Mouse (Mus musculus): ENCODE results near the gene Lin7b.
A peak's percentile ranks its signal among the peaks of the same experiment; 100 is the strongest.
"Not testable (repeated sequence)": the region's sequence is repeated elsewhere in the genome, so short reads cannot be mapped to it uniquely, and the experiment has no call there.

Gene Lin7b

DNA sequence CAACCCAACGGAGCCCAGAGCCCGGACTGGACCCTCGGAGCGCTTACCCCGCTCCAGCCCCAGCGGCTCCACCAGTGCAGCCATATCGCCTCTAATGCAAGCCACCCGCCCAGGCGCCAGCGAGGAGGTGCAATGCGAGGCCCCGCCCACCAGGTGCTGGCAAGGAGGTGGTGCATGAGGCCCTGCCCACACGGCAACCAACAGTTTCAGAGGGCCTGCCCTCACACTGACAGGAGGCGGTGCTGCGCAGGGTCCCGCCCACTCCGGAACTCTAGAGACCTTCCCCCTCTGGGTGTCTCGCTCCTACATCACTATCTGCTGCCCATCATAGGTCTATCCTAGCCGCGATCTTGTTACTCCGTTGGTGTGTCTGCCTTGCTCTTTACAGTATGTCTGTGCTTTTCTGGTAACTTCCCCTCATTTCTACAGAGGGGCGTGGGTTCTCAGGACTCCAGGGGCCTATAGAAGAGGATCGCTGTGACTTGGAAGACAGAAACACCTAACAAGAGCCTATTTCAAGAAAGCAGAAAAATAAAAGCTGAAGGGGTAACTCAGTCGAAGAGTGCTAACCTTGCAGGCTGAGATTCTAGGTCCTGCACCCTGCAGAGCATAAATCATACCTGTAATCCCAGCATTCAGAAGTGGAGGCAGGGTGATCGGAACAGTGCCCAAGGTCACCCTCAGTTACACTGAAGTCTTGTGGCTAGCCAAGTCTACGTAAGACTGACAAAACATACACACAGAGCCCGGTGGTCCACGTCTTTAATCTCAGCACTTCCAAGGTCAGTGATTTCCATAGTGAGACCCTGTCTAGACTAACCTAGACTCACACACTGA, at the start of gene Lin7b:
Gene Lin7b (minus strand): TSS at position 109 of the 837 bp plus-strand sequence.
- peak; percentile 91 for DNase-seq (ENCODE audit: extremely low spot score)

DNA sequence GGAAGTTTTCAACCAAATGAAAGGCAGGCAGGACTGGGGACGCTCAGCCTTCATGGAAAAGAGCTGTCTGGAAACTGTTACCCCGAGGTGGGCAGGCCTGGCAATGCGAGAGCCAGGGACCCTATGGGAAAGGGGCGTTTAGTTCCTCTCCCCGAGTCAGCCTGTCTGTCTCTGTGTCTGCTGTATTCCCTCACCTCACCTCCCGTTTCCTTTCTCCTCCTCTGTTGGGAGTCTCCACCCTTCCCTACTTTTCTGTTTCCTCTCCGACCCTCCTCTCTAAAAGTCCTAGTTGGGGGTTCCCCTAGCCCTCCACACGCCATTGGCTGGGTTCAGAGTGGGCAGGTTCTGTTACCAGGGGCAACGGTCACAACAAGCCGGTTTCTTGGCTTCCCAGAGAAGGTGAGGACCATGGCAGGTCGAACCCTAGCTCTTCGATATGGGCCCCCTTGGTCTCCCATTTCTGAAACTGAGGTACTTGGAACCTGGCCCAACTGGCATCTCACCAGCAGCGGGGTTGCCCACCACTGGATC, 47.6 kb upstream of the Lin7b start:
- DNase-seq (ENCODE audit: extremely low spot score): no peak

DNA sequence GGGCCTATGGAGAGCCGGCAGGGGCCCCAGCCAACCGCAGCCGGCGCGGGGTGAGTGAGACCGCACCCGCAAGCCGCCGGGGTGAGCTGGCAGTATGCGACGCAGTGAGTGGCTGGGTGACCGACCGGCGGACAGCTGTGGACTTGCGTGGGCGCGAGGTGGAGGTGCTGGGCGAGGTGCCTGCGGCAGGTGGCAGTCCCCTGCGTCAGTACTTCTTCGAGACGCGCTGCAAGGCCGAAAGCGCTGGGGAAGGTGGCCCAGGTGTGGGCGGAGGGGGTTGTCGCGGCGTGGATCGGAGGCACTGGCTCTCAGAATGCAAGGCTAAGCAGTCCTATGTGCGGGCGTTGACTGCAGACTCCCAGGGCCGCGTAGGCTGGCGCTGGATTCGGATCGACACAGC, 45.3 kb upstream of the Lin7b start:
- DNase-seq (ENCODE audit: extremely low spot score): no peak

DNA sequence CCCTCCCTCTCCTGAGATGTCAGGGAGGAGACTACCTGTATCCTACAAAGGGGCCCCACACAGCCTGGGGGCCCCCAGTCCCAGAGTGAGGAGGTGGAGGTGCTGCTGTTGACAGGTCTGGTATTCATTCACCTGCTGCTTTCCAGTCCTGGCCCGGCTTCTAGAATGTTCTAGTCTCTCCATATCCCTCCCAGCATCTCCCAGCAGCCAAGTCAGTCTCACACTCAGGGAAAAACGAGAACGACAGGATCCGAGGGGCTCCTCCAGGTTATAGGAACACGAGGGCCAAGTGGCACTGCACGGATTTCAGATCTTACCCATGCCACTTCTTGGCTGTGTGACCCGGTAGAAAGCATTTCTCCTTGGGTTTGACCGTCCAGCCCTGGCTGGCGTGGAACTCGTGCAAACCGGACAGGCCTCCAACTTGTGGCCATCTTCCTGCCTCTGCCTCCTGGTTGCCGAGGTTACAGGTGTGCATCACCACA, 44.4 kb upstream of the Lin7b start:
- no peak for DNase-seq (ENCODE audit: extremely low spot score)

DNA sequence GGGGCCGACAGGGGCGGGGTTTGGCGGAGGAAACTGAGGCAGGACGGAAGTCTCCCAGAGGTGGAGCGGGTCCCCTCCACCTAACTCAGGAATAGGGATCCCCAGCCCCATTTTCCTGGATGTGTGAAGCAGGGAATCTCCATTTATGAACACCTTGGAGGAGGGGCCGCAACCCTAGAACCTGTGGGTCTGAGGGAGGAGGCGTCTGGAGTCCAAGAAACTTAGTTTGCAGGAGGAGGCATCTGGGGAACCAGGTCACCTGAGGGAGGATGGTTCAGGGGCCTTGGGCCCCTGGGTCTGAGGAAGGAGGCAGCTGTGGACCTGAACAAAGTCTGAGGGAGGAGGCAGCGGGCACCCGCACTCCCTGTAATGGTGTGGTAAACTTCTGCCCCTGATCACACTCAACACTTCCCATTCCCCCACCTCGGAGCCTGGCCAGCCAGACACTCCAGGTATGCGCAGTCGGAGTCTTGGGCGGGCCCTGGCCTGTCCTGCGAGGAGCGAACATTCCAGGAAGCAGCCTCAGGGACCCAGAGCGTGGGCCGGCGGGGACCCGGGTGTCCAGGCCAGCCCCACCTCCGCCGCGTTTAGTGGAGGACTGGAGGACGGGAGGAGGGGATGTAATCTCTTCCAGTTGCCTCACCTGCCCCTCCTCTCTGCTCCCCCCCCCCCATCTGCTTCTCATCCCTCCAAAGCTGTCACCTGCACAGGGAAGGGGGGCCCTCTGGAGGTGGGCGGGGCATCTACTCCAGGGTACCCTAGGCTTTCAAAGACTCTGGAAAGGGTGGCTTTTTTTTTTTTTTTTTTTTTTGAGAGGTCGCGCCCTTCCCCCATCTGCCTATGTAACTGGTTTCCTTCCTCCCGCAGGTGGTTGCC, 43.7 kb upstream of the Lin7b start:
- DNase-seq (ENCODE audit: extremely low spot score): peak; percentile 33

DNA sequence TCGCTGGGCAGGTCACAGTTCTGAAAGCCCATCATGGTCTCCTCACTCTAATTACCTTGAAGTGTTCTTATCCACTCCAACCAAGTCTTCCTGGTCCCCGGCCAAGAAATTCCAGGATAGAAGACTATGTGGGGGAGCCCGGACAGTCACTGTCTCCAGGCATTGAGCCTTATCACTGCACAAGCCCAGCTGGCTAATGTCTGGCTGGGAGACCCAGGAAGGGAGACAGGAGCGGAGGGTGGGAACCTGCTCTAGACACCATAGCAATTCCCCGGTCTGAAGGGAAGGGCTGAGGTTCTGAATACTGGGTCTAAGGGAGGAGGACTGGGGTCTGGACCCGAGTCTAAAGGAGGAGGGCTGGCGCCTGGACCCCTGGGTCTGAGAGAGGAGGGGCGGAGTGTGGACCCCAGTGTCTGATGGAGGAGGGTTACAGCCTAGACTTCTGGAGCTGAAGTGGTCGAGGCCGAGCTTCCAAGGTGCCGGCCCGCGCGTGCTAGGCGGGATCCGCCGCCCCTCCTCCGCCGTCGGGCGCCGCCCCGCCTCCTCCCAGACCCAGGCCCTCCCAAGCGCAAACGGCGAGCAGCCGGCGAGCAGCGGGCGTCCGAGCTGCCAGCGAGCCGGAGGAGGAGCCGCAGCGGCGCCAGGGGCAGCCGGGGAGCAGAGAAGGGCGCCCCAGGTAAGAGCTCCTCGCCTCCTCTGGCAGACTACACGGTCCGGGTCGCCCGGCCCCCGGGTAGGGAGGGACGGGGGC, 42.9 kb upstream of the Lin7b start, which contains the start of gene Ntf5:
Gene Ntf5 (plus strand): TSS at position 583 of the 751 bp plus-strand sequence.
- peak; percentile 51 for DNase-seq (ENCODE audit: extremely low spot score)

DNA sequence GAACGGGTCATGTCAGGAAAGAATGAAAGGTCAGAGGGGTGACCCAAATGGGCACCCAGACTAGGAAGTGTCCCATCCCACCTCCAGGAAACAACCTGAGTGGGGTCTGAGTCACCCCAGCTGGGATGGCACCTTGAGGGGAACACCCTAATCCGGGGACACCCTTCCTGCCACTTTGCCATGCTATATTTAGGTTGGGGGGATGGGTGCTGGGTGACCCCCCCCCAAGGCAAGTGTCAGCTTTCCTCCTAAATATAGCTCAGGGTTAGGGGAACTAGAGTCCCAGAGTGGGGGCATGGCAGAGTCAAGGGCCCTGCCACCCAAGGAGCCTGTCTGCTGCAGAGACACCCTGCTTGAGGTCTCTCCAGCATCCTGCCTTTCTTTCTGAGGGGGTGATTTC, 42.0 kb upstream of the Lin7b start:
- DNase-seq (ENCODE audit: extremely low spot score): no peak

DNA sequence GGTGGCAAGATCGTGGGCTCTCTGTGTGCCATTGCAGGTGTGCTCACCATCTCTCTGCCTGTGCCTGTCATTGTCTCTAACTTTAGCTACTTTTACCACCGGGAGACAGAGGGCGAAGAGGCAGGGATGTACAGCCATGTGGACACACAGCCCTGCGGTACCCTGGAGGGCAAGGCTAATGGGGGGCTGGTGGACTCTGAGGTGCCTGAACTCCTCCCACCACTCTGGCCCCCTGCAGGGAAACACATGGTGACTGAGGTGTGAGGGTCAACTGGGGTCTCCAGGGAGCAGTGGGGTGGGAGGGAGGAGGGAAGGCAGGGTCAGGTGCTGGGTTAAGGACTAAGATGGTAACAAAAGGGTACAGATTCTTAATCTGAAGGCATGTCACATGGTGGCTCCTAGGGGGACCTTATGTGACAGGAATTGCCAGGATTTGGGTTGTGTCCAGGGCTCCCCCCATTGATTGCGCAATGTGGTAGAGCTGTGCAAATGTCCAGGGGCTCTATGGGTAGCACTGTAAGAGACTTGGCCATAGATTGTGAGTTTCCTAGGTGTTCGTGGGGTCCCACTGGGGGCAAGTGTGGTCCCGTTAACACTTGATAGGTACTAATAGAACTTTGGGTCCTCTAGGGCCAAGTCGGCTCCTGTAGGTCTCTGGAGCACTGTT, 39.2 kb upstream of the Lin7b start:
- no peak for DNase-seq (ENCODE audit: extremely low spot score)

DNA sequence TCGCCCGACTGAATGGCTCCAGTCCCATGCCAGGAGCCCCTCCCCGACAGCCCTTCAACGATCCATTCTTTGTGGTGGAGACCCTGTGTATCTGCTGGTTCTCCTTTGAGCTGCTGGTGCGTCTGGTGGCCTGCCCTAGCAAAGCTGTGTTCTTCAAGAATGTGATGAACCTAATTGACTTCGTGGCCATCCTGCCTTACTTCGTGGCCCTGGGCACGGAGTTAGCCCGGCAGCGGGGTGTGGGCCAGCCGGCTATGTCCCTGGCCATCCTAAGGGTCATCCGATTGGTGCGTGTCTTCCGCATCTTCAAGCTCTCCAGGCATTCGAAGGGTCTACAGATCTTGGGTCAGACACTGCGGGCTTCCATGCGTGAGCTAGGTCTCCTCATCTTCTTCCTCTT, 38.6 kb upstream of the Lin7b start:
- no peak for DNase-seq (ENCODE audit: extremely low spot score)

DNA sequence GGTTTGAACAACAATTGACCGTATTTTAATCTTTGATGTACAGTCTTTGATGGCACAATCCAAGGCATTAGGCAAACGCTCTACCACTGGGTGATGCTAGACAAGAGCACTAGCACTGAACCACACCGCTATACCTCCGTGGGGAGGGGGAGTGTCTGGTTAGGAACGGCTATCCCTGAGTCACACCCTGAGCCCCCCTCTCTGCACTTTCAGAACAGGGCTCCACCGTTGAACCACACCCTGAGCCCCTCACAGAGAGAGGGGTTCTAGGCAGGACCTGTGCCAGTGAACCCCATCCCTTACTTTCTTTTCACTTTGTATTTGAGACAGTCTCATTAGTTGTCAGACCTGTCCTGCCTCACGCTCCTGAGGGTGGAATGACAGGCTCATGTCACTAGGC, 38.0 kb upstream of the Lin7b start:
- DNase-seq (ENCODE audit: extremely low spot score): no peak

DNA sequence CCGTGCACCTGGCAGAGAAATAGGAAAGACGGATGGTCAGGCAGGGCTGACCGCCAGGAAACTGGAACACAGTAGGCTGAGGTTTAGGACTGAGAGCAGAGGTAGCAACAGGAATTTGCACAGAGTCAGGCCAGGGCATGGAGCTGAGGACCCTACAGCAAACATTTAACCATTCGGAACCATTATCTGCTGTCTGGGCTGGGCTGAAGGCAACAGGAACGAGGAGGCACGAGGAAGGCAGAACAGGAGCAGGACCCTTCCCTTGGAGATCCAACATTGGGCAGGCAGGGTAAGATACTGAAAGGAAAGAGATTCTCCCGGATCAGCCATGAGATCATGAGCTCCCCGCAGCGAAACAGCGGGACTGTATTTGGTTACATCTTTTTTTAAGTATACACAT, 37.5 kb upstream of the Lin7b start:
- DNase-seq (ENCODE audit: extremely low spot score): no peak

DNA sequence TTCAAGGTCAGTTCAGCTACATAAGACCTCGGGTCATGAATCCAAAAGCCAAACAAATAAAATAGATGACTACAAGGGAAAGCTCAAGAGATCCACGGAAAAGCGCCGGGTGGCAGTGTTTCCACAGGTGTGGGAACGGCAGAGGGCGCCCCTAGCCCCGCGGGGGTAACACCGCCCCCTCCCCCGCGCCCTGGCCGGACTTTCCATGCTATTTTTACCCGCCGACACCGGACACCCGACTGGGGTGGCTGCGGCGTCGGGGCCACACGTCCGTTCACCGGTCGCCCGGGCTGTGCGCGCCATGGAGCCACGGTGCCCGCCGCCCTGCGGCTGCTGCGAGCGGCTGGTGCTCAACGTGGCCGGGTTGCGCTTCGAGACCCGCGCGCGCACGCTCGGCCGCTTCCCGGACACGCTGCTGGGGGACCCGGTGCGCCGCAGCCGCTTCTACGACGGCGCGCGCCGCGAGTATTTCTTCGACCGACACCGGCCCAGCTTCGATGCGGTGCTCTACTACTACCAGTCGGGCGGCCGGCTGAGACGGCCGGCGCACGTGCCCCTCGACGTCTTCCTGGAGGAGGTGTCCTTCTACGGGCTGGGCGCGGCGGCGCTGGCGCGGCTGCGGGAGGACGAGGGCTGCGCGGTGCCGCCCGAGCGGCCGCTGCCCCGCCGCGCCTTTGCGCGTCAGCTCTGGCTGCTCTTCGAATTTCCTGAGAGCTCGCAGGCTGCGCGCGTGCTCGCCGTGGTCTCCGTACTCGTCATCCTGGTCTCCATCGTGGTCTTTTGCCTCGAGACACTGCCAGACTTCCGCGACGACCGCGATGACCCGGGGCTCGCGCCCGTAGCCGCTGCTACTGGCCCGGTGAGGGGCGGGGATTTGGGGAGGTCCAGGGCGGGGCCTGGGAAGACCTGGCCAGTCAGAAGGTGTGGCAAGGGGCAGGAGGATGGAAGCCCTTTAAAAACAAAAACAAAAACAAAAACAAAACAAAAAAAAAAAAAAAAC, 36.1 kb upstream of the Lin7b start:
- no peak for DNase-seq (ENCODE audit: extremely low spot score)

DNA sequence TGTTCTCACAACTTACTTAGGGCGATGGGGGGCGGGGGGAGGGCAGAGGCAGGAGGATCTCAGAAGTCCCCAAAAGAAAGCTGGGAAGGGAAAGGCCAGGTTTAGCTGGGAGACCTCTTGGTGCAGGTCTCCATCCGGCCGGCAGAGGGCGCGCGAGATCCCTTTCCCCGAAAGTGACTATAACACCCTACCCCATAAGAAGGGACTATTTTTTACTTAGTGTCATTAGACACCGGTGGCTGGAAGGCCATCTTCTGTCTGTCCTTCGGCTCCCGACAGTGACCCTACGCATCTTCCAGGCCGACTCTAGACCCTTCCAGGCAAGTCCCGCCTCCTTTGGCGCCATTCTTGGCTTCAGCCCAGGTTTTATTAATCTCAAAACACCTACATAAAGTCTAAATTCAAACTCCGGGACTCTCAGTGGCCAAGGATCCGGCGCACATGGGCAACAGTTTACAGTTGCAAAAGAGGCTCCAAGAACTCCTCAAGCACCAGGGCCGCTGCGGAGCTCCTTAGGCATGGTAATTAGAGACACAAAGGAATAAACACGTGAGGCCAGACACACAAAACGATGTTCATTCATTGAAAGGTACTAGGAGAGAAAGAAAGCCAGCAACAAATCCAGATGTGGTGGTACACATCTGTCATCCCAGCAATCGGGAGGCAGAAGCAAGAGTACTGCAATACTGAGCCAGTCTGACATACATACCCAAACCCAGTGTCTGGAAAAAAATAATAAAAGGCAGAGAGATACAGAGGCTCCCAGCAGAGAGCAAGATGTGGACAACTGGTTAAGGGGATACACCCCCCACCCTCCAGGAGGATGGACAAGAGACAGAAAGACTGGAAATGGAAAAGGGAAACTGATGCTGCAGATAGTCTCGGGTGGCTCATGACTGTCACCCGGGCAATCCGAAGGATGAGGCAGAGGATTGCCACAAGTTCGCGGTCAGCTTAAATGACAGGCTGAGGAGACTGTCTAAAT, 35.0 kb upstream of the Lin7b start, which contains the start of gene Kcna7:
Gene Kcna7 (plus strand): TSS at position 563 of the 985 bp plus-strand sequence.
- peak; percentile 59 for DNase-seq (ENCODE audit: extremely low spot score)

DNA sequence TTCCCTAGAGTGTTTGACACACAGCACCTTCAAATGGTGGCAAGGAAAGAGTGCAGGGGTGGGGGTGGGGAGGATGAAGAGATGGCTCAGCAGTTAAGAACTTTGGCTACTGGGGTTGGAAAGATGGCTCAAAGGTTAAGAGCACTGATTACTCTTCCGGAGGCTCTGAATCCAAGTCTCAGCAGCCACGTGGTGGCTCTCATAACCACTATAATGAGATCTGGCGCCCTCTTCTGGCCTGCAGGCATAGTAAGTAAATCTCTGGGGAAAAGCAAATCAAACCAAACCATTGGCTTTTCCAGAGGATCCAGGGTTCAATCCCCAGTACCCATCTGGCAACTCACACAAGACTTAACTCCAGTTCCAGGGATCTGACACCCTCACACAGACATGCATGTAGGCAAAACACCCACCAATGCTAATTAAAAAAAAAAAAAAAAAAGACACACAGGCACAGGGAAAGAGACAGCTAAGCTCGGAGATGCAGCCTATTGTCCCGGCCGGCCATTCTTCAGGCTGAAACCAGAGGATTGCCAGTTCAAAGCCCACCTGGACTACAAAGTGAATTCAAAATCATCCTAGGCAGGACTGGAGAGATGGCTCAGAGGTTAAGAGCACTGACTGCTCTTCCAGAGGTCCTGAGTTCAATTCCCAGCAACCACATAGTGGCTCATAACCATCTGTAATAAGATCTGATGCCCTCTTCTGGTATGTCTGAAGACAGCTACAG, 33.3 kb upstream of the Lin7b start:
- DNase-seq (ENCODE audit: extremely low spot score): peak; percentile 58

DNA sequence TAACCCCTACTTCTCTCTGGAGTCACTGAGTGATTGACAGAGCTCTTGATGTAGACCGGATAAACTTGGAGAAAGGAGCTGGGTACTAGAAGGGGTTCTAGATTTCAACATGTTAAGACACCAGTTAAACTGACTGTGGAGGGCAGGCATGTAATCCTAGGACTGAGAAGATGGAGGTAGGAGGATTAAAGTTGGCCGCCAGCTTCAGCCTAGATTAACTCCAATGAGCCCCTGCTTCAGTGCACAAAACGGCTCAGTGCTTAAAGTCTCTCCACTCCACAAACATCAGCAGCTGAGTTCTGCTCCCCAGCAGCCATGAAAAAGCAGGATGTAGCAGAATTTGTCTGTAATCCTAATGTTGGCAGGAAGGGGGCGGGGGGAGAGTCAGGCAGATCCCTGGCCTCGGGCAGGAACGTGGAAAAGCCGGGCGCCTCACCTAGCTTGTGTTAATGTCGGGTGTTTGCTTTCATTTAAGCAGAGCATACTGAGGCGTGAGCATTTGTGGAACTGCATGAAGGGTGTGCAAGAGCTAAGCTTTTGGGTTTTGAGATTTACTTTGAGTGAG, 31.2 kb upstream of the Lin7b start:
- DNase-seq (ENCODE audit: extremely low spot score): no peak

DNA sequence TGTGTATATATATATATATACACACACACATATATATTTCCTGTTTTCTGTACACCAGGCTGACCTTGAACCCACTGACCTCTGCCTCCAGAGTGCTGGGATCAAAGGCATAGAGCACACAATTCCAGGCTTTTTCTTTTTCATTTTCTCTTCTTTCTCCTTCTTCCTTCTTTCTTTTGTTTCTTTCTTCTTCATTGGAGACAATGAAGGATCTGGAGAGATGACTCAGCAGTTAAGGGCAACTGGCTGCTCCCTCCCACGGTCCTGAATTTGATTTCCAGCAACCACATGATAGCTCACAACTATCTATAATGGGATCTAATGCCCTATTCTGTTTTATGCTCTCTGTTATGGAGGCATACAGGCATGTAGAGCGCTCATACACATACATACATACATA, 26.4 kb upstream of the Lin7b start:
- no peak for DNase-seq (ENCODE audit: extremely low spot score)

DNA sequence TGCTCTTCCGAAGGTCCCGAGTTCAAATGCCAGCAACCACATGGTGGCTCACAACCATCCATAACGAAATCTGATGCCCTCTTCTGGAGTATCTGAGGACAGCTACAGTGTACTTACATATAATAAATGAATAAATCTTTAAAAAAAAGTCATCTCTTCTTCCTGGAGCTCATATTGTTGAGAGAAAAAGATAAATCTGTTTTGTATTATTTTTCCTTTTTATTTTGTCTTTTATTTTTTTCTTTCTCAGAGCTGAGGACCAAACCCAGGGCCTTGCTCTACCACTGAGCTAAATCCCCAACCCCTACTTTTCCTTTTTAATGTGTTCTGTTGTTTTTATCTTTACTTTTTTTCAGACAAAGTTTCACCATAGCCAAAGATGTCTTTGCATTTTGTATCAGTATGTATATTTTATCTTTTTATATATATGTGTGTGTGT, 26.0 kb upstream of the Lin7b start:
- not testable (repeated sequence) for DNase-seq (ENCODE audit: extremely low spot score)
